Mouse (Mus musculus): ENCODE measurements at regions not wholly inside any gene's neighbourhood (a gene's known extent, or its start where the extent isn't known, plus 50 kb on each side); places are given as distances from the start of the nearest gene placed in this dataset.

DNA sequence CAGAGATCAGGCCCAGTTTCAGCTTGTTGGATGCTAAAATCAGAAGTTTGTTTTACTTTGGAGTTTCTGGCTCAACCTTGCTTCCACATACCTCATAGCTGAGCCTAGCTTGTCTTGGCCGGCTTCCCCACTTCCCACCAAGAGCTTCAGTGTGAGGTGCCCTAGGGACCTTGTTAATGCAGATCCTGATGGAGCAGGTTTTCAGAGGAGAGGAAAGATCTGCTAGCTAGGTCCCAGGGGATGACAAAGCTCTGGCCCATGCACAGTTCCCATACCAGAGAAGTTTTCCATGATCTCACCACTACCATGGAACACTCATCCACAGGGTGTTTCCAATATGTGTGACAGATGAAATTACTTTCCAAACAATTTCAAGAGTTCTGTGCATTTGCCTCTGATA is 131.9 kb upstream of the Stac start:
- Histone ChIP-seq H3K9ac (ENCODE audit: low read length) (no peak overlapping the region), H3K4me1 (ENCODE audit: control insufficient read depth in 2 of 2, insufficient read depth in 2 of 2, low read length in 2 of 2) (no peaks in the 10 kb centered on the region), H3K4me3 (ENCODE audit: control insufficient read depth in 1 of 2, insufficient read depth in 1 of 2, low read depth in 1 of 2, low read length in 2 of 2) (no peak overlapping the region), H3K27ac (replicated peaks in 1 of 2; ENCODE audit: control insufficient read depth in 1 of 2, insufficient read depth in 1 of 2, low read depth in 2 of 2, low read length in 2 of 2) (no peak overlapping the region), H3K4me2 (ENCODE audit: low read length) (no peak overlapping the region), H3K36me3 (ENCODE audit: control insufficient read depth, insufficient read depth, low read length) (no peaks in the 10 kb centered on the region), H3K27me3 (ENCODE audit: control insufficient read depth, insufficient read depth, low read length) (no peaks in the 10 kb centered on the region), H3K9me3 (ENCODE audit: control insufficient read depth, low read length) (no peaks in the 10 kb centered on the region)
- 58% methylated on average over 1 of the region's 1 CpGs for WGBS
- ATAC-seq (ENCODE audit: insufficient number of reproducible peaks, insufficient read depth, low FRiP score, low read depth): no peak

- no peak overlapping the region for H3K9ac ChIP-seq (ENCODE audit: low read length)
- H3K36me3 ChIP-seq (ENCODE audit: control insufficient read depth, insufficient read depth, low read length): no peaks in the 10 kb centered on the region
- H3K4me3 ChIP-seq (ENCODE audit: control insufficient read depth in 1 of 2, insufficient read depth in 1 of 2, low read depth in 1 of 2, low read length in 2 of 2): no peak overlapping the region
- WGBS: 53% methylated on average over 4 of the region's 4 CpGs
- H3K4me2 ChIP-seq (ENCODE audit: low read length): no peak overlapping the region
- no peaks in the 10 kb centered on the region for H3K9me3 ChIP-seq (ENCODE audit: control insufficient read depth, low read length)
- no peaks in the 10 kb centered on the region for H3K27me3 ChIP-seq (ENCODE audit: control insufficient read depth, insufficient read depth, low read length)
- ATAC-seq (ENCODE audit: insufficient number of reproducible peaks, insufficient read depth, low FRiP score, low read depth): no peak
- no peak overlapping the region for H3K27ac ChIP-seq (replicated peaks in 1 of 2; ENCODE audit: control insufficient read depth in 1 of 2, insufficient read depth in 1 of 2, low read depth in 2 of 2, low read length in 2 of 2)
- H3K4me1 ChIP-seq (ENCODE audit: control insufficient read depth in 2 of 2, insufficient read depth in 2 of 2, low read length in 2 of 2): no peaks in the 10 kb centered on the region
These were observed 127.3 kb upstream of the Stac start for GRCm38 (mm10) chr9:111817461-111817860.

GRCm38 (mm10) chr9:111804931-111805330 is 114.8 kb upstream of the Stac start:
- Histone ChIP-seq H3K4me1 (ENCODE audit: control insufficient read depth in 2 of 2, insufficient read depth in 2 of 2, low read length in 2 of 2) (no peaks in the 10 kb centered on the region), H3K27me3 (ENCODE audit: control insufficient read depth, insufficient read depth, low read length) (no peaks in the 10 kb centered on the region), H3K9ac (ENCODE audit: low read length) (no peak overlapping the region), H3K36me3 (ENCODE audit: control insufficient read depth, insufficient read depth, low read length) (no peaks in the 10 kb centered on the region), H3K27ac (replicated peaks in 1 of 2; ENCODE audit: control insufficient read depth in 1 of 2, insufficient read depth in 1 of 2, low read depth in 2 of 2, low read length in 2 of 2) (no peak overlapping the region), H3K4me3 (ENCODE audit: control insufficient read depth in 1 of 2, insufficient read depth in 1 of 2, low read depth in 1 of 2, low read length in 2 of 2) (no peak overlapping the region), H3K9me3 (ENCODE audit: control insufficient read depth, low read length) (no peaks in the 10 kb centered on the region), H3K4me2 (ENCODE audit: low read length) (no peak overlapping the region)
- WGBS: 46% methylated on average over 6 of the region's 6 CpGs
- ATAC-seq (ENCODE audit: insufficient number of reproducible peaks, insufficient read depth, low FRiP score, low read depth): no peak

DNA sequence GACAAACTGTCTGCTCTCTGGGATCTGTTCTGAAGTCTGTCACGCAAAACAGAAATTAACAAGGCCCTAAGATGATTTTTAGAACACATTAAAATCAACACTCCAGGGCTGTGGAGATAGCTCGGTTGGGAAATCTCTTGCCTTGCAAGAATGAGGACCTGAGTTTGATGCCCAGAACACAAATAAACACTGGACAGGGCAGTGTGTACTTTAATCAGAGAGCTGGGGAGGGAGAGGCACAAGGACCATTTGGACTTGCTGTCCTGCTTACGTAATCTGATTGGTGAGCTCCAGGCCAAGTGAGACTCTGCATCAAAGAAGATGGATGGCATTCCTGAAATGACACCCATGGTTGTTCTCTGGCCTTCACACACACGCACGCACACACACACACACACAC is 111.2 kb upstream of the Stac start:
- no peak overlapping the region for H3K9ac ChIP-seq (ENCODE audit: low read length)

GRCm38 (mm10) chr9:111800869-111801268 is 110.7 kb upstream of the Stac start:
- Histone ChIP-seq H3K4me2 (ENCODE audit: low read length) (no peak overlapping the region), H3K27me3 (ENCODE audit: control insufficient read depth, insufficient read depth, low read length) (no peaks in the 10 kb centered on the region), H3K9ac (ENCODE audit: low read length) (no peak overlapping the region), H3K36me3 (ENCODE audit: control insufficient read depth, insufficient read depth, low read length) (no peaks in the 10 kb centered on the region), H3K4me3 (ENCODE audit: control insufficient read depth in 1 of 2, insufficient read depth in 1 of 2, low read depth in 1 of 2, low read length in 2 of 2) (no peak overlapping the region), H3K4me1 (ENCODE audit: control insufficient read depth in 2 of 2, insufficient read depth in 2 of 2, low read length in 2 of 2) (no peaks in the 10 kb centered on the region), H3K27ac (replicated peaks in 1 of 2; ENCODE audit: control insufficient read depth in 1 of 2, insufficient read depth in 1 of 2, low read depth in 2 of 2, low read length in 2 of 2) (no peak overlapping the region), H3K9me3 (ENCODE audit: control insufficient read depth, low read length) (no peaks in the 10 kb centered on the region)
- ATAC-seq (ENCODE audit: insufficient number of reproducible peaks, insufficient read depth, low FRiP score, low read depth): no peak
- WGBS: 78% methylated on average over 5 of the region's 5 CpGs

More for the DNA sequence above, 111.2 kb upstream of the Stac start:
- 73% methylated on average over 5 of the region's 5 CpGs for WGBS
- Histone ChIP-seq H3K4me3 (ENCODE audit: control insufficient read depth in 1 of 2, insufficient read depth in 1 of 2, low read depth in 1 of 2, low read length in 2 of 2) (no peak overlapping the region), H3K27me3 (ENCODE audit: control insufficient read depth, insufficient read depth, low read length) (no peaks in the 10 kb centered on the region), H3K36me3 (ENCODE audit: control insufficient read depth, insufficient read depth, low read length) (no peaks in the 10 kb centered on the region), H3K4me1 (ENCODE audit: control insufficient read depth in 2 of 2, insufficient read depth in 2 of 2, low read length in 2 of 2) (no peaks in the 10 kb centered on the region), H3K27ac (replicated peaks in 1 of 2; ENCODE audit: control insufficient read depth in 1 of 2, insufficient read depth in 1 of 2, low read depth in 2 of 2, low read length in 2 of 2) (no peak overlapping the region), H3K9me3 (ENCODE audit: control insufficient read depth, low read length) (no peaks in the 10 kb centered on the region), H3K4me2 (ENCODE audit: low read length) (no peak overlapping the region)
- ATAC-seq (ENCODE audit: insufficient number of reproducible peaks, insufficient read depth, low FRiP score, low read depth): no peak

- no peak for ATAC-seq (ENCODE audit: insufficient number of reproducible peaks, insufficient read depth, low FRiP score, low read depth)
- H3K36me3 ChIP-seq (ENCODE audit: control insufficient read depth, insufficient read depth, low read length): no peaks in the 10 kb centered on the region
- H3K4me3 ChIP-seq (ENCODE audit: control insufficient read depth in 1 of 2, insufficient read depth in 1 of 2, low read depth in 1 of 2, low read length in 2 of 2): no peak overlapping the region
- WGBS: 76% methylated on average over 3 of the region's 3 CpGs
- no peaks in the 10 kb centered on the region for H3K9me3 ChIP-seq (ENCODE audit: control insufficient read depth, low read length)
- no peaks in the 10 kb centered on the region for H3K4me1 ChIP-seq (ENCODE audit: control insufficient read depth in 2 of 2, insufficient read depth in 2 of 2, low read length in 2 of 2)
- no peak overlapping the region for H3K4me2 ChIP-seq (ENCODE audit: low read length)
- H3K9ac ChIP-seq (ENCODE audit: low read length): no peak overlapping the region
- no peaks in the 10 kb centered on the region for H3K27me3 ChIP-seq (ENCODE audit: control insufficient read depth, insufficient read depth, low read length)
- H3K27ac ChIP-seq (replicated peaks in 1 of 2; ENCODE audit: control insufficient read depth in 1 of 2, insufficient read depth in 1 of 2, low read depth in 2 of 2, low read length in 2 of 2): no peak overlapping the region
These were observed 88.8 kb upstream of the Stac start for GRCm38 (mm10) chr9:111778981-111779380.

GRCm38 (mm10) chr9:111777433-111778135 is 87.4 kb upstream of the Stac start:
- no peaks in the 10 kb centered on the region for H3K27me3 ChIP-seq (ENCODE audit: control insufficient read depth, insufficient read depth, low read length)
- no peak overlapping the region for H3K27ac ChIP-seq (replicated peaks in 1 of 2; ENCODE audit: control insufficient read depth in 1 of 2, insufficient read depth in 1 of 2, low read depth in 2 of 2, low read length in 2 of 2)
- 76% methylated on average over 13 of the region's 13 CpGs for WGBS
- no peak overlapping the region for H3K9ac ChIP-seq (ENCODE audit: low read length)
- H3K4me1 ChIP-seq (ENCODE audit: control insufficient read depth in 2 of 2, insufficient read depth in 2 of 2, low read length in 2 of 2): no peaks in the 10 kb centered on the region
- no peak overlapping the region for H3K4me3 ChIP-seq (ENCODE audit: control insufficient read depth in 1 of 2, insufficient read depth in 1 of 2, low read depth in 1 of 2, low read length in 2 of 2)
- no peak for ATAC-seq (ENCODE audit: insufficient number of reproducible peaks, insufficient read depth, low FRiP score, low read depth)
- H3K36me3 ChIP-seq (ENCODE audit: control insufficient read depth, insufficient read depth, low read length): no peaks in the 10 kb centered on the region
- no peaks in the 10 kb centered on the region for H3K9me3 ChIP-seq (ENCODE audit: control insufficient read depth, low read length)
- no peak overlapping the region for H3K4me2 ChIP-seq (ENCODE audit: low read length)

DNA sequence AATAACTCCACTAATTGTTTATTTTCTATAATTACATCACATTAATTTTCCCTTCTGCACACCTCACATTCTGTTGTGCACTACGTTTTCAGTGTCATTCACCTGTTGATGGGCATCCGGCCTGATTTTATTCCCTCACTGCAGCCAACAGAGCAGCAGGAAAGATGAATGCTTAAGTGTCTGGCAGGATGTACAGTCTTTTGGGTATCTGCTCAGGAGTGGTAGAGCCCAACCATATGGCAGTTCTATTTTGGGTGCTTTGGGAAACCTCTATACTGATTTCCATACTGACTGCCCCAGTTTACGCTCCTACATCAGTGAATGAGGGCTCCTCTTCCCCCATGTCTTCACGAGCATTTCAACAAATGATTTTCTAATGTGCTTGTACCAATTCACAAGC is 84.1 kb upstream of the Stac start:
- Histone ChIP-seq H3K4me2 (ENCODE audit: low read length) (no peak overlapping the region), H3K4me3 (ENCODE audit: control insufficient read depth in 1 of 2, insufficient read depth in 1 of 2, low read depth in 1 of 2, low read length in 2 of 2) (no peak overlapping the region), H3K9me3 (ENCODE audit: control insufficient read depth, low read length) (no peaks in the 10 kb centered on the region), H3K9ac (ENCODE audit: low read length) (no peak overlapping the region), H3K36me3 (ENCODE audit: control insufficient read depth, insufficient read depth, low read length) (no peaks in the 10 kb centered on the region), H3K4me1 (ENCODE audit: control insufficient read depth in 2 of 2, insufficient read depth in 2 of 2, low read length in 2 of 2) (no peaks in the 10 kb centered on the region), H3K27ac (replicated peaks in 1 of 2; ENCODE audit: control insufficient read depth in 1 of 2, insufficient read depth in 1 of 2, low read depth in 2 of 2, low read length in 2 of 2) (no peak overlapping the region), H3K27me3 (ENCODE audit: control insufficient read depth, insufficient read depth, low read length) (no peaks in the 10 kb centered on the region)
- 78% methylated on average over 4 of the region's 4 CpGs for WGBS
- no peak for ATAC-seq (ENCODE audit: insufficient number of reproducible peaks, insufficient read depth, low FRiP score, low read depth)

All from heart, embryonic 14.5 days (tissue).